Mouse (Mus musculus) adrenal gland, adult 2 months (tissue): ENCODE results near the gene Eps15l1. TPM values are rescaled to one million over a fixed set of nuclear protein-coding genes. Genes with fewer than 3 reads are reported as not detected.

Source experiments
- microRNA-seq, 2 experiments: library from miRNA; unstranded; fragments of <30 nt; microRNA quantifications; one replicate each; pipeline ENCODE4 v1.2.0; 2021
- polyA plus RNA-seq: library from polyadenylated mRNA; depleted of rRNA; stranded (reverse); fragments of >200 nt; gene quantifications from 2 replicates; pipeline ENCODE4 v1.2.3, GENCODE M21; 2012; rRNA removed
- total RNA-seq, 2 experiments: library from RNA; stranded (reverse); gene quantifications; 2 replicates each; pipeline ENCODE4 v1.2.3; 2021

Eps15l1 gene
- total and polyA plus RNA-seq, 3 experiments = 25.2 to 59.8 (median 38.2) TPM

Small RNA genes within 50 kb of the gene (microRNA-seq; reads per million reads assigned to microRNA genes)
- gene Mir7068 = 1.3 to 2.1 reads per million in 2 experiments

Other genes starting within 250 kb of the Eps15l1 start
- gene Hsh2d, start 231.8 kb downstream of the Eps15l1 start, total RNA-seq = not detected
- 0.17 TPM in 1 of 2 replicates, not detected in the other for gene Hsh2d, start 231.8 kb downstream of the Eps15l1 start, polyA plus RNA-seq
- not detected for gene Cib3, start 208.6 kb downstream of the Eps15l1 start, total RNA-seq
- gene Cib3, start 208.6 kb downstream of the Eps15l1 start, polyA plus RNA-seq = 0.07 TPM in 1 of 2 replicates, not detected in the other
- gene Gm11034, start 207.8 kb downstream of the Eps15l1 start, total RNA-seq = not detected
- gene Gm11034, start 207.8 kb downstream of the Eps15l1 start, polyA plus RNA-seq = not detected in 2 replicates
- 10 to 100 TPM; 58.6 to 63.8 TPM for gene Fam32a, start 201.7 kb downstream of the Eps15l1 start, total RNA-seq
- gene Fam32a, start 201.7 kb downstream of the Eps15l1 start, polyA plus RNA-seq = 21.0 and 23.3 TPM in 2 replicates
- gene Ap1m1, start 181.4 kb downstream of the Eps15l1 start, total RNA-seq = 10 to 100 TPM; 66.3 to 67.8 TPM
- gene Ap1m1, start 181.4 kb downstream of the Eps15l1 start, polyA plus RNA-seq = 62.1 and 75.1 TPM in 2 replicates
- 10 to 100 TPM in 1 of 2 experiments, 1 to 10 TPM in 1; 6.4 to 17.1 TPM for gene Gm10282, start 116.2 kb downstream of the Eps15l1 start, total RNA-seq
- 0.10 and 0.33 TPM in 2 replicates for gene Gm10282, start 116.2 kb downstream of the Eps15l1 start, polyA plus RNA-seq
- gene Klf2, start 102.4 kb downstream of the Eps15l1 start, total RNA-seq = 10 to 100 TPM; 34.4 to 53.0 TPM
- gene Klf2, start 102.4 kb downstream of the Eps15l1 start, polyA plus RNA-seq = 94.5 and 128 TPM in 2 replicates
- gene Calr3, start 22.4 kb upstream of the Eps15l1 start, total RNA-seq = 1 to 10 TPM; 3.9 TPM
- 0.17 and 0.41 TPM in 2 replicates for gene Calr3, start 22.4 kb upstream of the Eps15l1 start, polyA plus RNA-seq
- gene 1700030K09Rik, start 22.4 kb upstream of the Eps15l1 start, total RNA-seq = 1 to 10 TPM; 9.6 to 10.0 TPM
- gene 1700030K09Rik, start 22.4 kb upstream of the Eps15l1 start, polyA plus RNA-seq = 5.9 and 6.1 TPM in 2 replicates
- 10 to 100 TPM; 66.3 to 71.0 TPM for gene Cherp, start 53.8 kb upstream of the Eps15l1 start, total RNA-seq
- gene Cherp, start 53.8 kb upstream of the Eps15l1 start, polyA plus RNA-seq = 63.8 and 77.3 TPM in 2 replicates
- 10 to 100 TPM; 34.4 to 49.8 TPM for gene Slc35e1, start 71.2 kb upstream of the Eps15l1 start, total RNA-seq
- 69.7 and 80.0 TPM in 2 replicates for gene Slc35e1, start 71.2 kb upstream of the Eps15l1 start, polyA plus RNA-seq
- gene Med26, start 126.8 kb upstream of the Eps15l1 start, total RNA-seq = 1 to 10 TPM; 8.6 to 9.5 TPM
- 16.4 and 17.1 TPM in 2 replicates for gene Med26, start 126.8 kb upstream of the Eps15l1 start, polyA plus RNA-seq
- 100 to 1,000 TPM; 102 to 142 TPM for gene Smim7, start 149.6 kb upstream of the Eps15l1 start, total RNA-seq
- gene Smim7, start 149.6 kb upstream of the Eps15l1 start, polyA plus RNA-seq = 27.7 and 31.6 TPM in 2 replicates
- 1 to 10 TPM; 6.4 to 7.8 TPM for gene Tmem38a, start 150.6 kb upstream of the Eps15l1 start, total RNA-seq
- gene Tmem38a, start 150.6 kb upstream of the Eps15l1 start, polyA plus RNA-seq = 10.9 and 13.6 TPM in 2 replicates
- gene Nwd1, start 225.3 kb upstream of the Eps15l1 start, total RNA-seq = under 1 TPM; 0.14 to 0.28 TPM
- 0.06 and 0.13 TPM in 2 replicates for gene Nwd1, start 225.3 kb upstream of the Eps15l1 start, polyA plus RNA-seq